Mouse (Mus musculus): ENCODE results near the gene Sema5a.

- no peak for TF ChIP-seq POLR2A (IDR thresholded peaks at IDR 0.05; ENCODE audit: borderline replicate concordance, control insufficient read depth, low read depth, low read length)
- TF ChIP-seq CTCF (IDR thresholded peaks at IDR 0.05; ENCODE audit: control insufficient read depth, insufficient read depth, low read length): peak; percentile 23; the same call in 1 of the 2 replicates
These were observed 1.4 kb downstream of the Sema5a start for GRCm38 (mm10) chr15:32245837-32246670.
